Mouse (Mus musculus) heart, adult 18-20 months (tissue): ENCODE measurements at regions not wholly inside any gene's neighbourhood (a gene's known extent, or its start where the extent isn't known, plus 50 kb on each side); places are given as distances from the start of the nearest gene placed in this dataset.
"Not testable (repeated sequence)": the region's sequence is repeated elsewhere in the genome, so short reads cannot be mapped to it uniquely, and the experiment has no call there.

Experiments
- DNase-seq, 2 experiments: peaks; one replicate each; pipeline ENCODE4 v3.0.0; 2021 to 2022; ENCODE audit warnings: mixed read lengths in 1 of 2

- peak; percentile 4 to 5 for DNase-seq
Observed at GRCm38 (mm10) chr16:12516834-12517685, 533.1 kb downstream of the Shisa9 start.

DNA sequence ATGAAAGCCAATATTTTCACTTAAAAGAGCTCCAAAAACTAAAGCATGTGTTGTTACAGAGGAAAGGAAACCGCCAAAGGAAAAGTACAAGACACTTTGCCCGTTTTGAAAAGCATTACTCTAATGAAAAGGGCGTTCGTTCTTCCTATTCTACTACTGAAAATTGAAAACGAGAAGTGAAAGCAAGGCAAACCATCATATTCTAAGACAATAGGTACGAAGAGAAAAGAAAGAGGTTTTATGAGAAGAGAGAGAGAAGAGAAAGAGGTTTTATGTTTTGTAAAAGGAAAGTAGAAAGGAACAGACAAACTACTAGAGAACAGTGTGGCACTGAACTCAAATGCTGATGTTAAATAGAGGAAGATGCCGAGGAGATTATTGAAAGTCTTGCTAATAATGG is 534.4 kb downstream of the Shisa9 start:
- DNase-seq: no peak

DNA sequence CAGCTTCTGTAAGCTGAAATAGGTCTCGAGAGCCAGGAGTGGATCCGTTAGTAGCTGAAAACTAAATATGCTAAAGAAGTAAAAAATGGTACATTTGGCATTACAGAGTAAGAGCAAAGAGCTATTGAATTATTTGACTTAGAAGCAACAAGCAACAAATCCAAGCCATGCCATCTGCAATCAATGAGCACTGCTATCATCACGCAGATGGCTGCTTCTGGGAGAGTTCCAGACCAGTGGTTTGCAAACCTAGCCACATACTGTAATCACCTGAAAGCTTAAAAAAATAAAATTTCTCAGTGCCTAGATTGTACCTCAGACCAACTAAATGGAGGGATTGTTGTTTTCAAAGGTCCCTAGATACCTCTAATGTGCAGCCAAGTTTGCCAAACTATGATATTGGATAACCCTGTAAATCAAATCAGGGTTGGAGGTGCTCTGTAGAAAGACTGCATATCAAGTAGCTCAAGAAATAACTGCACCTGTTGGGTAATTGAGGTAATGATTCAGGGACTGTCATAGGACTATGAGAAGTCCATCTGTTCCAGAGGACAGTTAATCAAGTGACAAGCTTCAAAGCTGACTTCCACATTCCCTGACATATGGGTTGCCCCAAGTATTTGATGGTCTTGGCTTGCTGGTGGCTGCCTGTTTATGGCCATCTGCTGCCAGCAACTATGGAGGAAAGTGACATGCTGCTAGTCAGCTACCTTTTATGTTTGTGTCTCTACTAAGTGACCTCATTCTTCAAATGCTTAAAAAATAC is 538.0 kb downstream of the Shisa9 start:
- no peak for DNase-seq

- DNase-seq: no peak
Observed at GRCm38 (mm10) chr16:12548462-12548861, 561.0 kb upstream of the Ercc4 start.

- peak; percentile 3 to 11 for DNase-seq
Observed at GRCm38 (mm10) chr16:12588889-12589288, 520.6 kb upstream of the Ercc4 start.

DNA sequence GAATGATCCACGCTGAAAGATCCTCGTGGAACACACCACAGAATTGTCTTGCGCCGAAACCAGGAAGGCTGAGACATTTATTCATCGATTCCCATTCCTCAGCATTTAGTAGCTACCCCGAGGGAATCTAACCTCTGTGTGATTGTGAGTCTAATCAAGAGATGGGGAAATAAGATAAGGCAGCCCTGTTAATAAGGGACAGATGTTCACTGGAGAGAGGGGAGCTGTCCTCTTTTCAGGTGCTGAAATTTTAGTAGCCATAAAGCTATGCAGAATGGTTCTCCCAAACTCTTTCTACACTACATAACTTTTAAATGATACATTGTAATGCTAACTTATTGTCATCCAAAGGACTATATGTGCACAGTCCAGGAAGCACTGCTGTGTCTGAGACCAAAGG is 501.2 kb upstream of the Ercc4 start:
- peak in 1 of 2 experiments; percentile 5 for DNase-seq

GRCm38 (mm10) chr16:12611106-12611505 is 498.4 kb upstream of the Ercc4 start:
- DNase-seq: no peak

- peak in 1 of 2 experiments; percentile 8 for DNase-seq
Observed at GRCm38 (mm10) chr16:12617781-12618180, 491.7 kb upstream of the Ercc4 start.

GRCm38 (mm10) chr16:12632533-12632932 is 477.0 kb upstream of the Ercc4 start:
- no peak for DNase-seq

DNA sequence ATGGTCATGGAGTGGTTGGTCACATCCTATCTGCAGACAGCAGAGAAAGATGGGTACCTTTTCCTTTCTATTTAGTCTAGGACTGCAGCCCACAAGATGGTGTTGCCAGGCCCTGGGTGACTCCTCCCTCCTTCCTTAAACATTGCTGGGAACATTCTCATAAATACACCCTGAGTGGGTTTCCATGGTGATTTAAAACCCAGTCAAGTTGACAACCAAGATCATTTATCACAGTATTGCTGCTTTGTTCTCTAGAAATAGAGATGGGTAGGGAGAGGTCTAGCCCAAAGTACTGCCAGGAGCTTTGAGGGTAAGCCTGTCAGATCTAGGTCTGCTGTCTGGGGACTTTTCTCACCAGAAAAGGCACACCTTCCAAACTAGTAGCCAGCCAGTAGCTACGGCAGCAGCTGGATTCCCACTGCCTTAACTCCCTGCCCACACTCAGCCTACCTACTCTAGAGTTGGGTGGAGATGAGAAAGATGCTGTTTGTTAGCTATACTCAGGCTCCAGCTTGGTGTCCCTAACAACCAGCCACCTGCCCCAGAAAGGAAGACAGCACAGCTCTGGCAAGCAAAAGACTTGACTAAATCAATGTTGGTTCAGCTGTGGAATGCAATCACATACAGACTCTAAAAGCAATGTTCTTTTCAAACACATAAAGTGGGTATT is 470.4 kb upstream of the Ercc4 start:
- DNase-seq: no peak

GRCm38 (mm10) chr16:12643053-12643452 is 466.4 kb upstream of the Ercc4 start:
- no peak for DNase-seq

DNA sequence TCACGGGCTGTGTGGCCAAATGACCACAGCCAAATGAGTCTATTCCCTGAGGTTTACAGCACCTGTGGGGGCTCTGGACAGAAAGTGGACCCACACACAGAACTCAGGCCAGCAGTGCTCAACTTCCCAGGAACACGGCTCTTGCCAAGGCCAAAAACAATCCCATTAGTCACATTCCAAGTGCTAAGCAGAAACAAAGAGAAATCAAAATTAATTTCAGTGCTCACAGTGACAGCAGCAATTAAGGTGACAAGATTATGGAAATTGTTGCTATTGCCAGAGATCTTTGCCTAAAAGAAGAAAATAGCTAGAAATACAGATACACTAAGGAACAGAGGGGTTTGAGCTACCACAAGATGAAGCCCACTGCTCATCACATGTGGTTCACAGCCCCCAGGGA is 464.9 kb upstream of the Ercc4 start:
- no peak for DNase-seq

GRCm38 (mm10) chr16:12652180-12652579 is 457.3 kb upstream of the Ercc4 start:
- no peak for DNase-seq

DNA sequence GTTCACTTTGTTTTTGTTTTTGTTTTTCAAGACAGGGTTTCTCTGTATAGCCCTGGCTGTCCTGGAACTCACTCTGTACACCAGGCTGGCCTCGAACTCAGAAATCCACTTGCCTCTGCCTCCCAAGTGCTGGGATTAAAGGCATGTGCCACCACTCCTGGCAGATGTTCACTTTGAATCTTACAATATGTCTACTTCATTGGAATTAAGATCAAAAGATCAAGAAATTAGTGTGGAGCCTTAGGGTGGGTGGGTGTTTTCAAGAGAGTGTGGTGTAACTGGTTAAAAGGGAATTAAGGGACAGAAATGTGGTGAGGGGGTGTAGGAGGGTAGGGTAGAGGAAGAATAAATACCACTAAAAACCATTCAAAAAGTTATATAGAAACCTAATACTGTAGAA is 435.8 kb upstream of the Ercc4 start:
- not testable (repeated sequence) for DNase-seq

DNA sequence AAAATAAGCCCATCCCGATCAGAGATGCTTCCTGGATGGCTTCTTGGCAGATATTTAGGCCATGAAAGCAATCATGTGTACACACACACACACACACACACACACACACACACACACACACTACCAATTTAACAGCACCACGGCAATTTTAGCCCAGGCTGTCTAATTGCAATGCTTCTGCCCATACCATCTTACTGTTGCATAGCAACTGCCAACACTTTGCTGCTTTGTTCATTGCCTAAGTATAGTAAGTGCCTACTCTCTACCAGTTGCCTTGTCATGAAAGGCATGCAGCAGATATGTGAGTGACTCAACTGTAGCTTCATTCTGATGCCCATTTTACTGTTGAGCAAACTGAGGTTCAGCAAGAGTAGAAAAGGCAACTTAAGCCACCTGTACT is 428.0 kb upstream of the Ercc4 start:
- no peak for DNase-seq

DNA sequence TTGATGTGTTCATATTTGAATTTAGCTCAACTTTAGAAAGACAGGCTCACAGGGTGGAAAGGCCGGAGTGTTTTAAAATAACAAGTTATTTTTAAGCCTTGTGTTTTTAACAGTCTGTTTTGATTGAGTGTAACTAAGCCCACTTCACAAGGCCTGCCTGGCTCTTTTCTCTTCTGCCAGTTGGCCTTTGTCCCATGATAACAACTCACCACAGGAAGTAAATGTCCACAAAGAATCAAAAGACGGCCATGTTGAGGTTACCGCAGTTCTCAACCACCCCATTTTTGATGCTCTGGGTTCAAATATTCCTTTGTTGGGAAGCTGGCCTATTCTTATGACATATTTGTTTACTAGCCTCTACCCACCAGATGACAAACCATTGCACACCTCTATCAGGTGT is 423.7 kb upstream of the Ercc4 start:
- DNase-seq: peak in 1 of 2 experiments; percentile 15

GRCm38 (mm10) chr16:12691776-12692175 is 417.7 kb upstream of the Ercc4 start:
- no peak for DNase-seq

DNA sequence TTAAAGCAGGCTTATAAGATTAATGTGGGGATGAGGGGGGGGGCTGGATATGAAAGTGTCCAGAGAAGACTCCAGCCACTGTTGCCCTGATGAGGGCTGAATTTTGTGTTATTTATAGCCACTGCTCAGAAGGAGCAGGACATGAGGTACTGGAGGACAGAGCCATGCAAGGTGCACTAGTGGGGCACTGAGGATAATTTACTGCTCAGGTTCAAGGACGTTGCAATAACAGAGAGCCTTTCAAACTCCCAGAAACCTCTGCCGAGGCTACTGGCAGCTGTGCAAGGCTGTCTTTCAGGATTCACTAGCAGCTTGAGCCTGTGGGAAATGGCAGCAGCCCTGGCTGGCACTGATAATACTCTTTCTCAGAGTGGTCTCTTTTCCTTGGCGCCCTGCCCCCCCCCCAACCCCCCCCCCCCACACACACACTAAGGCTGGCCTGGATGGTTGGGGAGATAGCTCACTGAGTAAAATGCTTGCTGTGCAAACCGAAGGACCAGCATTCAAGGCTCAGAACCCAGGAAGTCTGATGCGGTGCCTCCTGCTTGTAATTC is 416.7 kb upstream of the Ercc4 start:
- peak; percentile 30 to 40 for DNase-seq

DNA sequence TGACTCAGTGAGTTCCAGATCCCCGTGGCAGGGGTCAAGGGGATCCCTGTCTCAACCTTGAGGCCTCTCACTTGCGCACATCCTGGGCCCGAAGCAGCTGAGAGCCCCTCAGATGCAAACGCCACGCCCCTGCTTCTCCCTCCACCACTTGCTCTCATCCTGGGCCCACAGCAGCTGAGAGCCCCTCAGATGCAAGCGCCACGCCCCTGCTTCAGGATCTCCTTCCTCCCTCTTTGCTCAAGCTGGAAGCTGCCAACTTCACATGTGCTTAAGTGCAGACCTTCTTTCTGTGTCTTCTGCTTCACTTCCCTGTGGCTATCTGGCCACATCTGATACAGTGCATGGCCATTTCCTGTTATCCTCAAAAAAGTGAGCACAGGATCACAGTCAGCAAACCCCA is 416.1 kb upstream of the Ercc4 start:
- no peak for DNase-seq

- no peak for DNase-seq
Observed at GRCm38 (mm10) chr16:12694646-12695045, 414.8 kb upstream of the Ercc4 start.

- peak; percentile 34 to 63 for DNase-seq
Observed at GRCm38 (mm10) chr16:12696939-12697621, 412.4 kb upstream of the Ercc4 start.

DNA sequence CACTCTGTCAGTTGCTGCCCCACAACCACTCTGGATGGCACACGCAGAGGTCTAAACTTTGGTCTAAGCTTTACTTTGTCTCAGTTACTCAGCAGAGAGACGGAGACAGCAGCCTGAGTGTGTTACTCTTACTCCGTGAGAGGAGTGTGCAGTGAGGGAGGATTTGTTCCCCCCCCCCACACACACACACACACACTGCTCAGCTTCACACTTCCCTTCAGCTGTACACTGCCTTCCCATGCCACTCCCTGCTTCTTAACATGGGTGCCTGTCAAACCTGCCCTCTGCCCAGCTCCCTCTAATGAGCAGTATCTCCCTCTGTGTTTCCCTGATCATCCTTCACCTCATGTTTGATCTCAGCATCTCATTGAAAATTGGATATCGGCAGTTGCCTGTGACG is 409.9 kb upstream of the Ercc4 start:
- no peak for DNase-seq
